Mouse (Mus musculus): Measurements from ENCODE around the gene Dnah5.
"Not testable (repeated sequence)": the region's sequence is repeated elsewhere in the genome, so short reads cannot be mapped to it uniquely, and the experiment has no call there.

The Dnah5 gene

GRCm38 (mm10) chr15:28216358-28216757 lies 12.8 kb downstream of the Dnah5 start:
- in situ Hi-C loops (cut with MboI; ENCODE audit: low pct_unique_long_range_greater_than_20kb in 1 of 2, low sequenced_read_pairs in 2 of 2, unreplicated experiment in 1 of 2), result no loop called here

GRCm38 (mm10) chr15:28227316-28227715 lies 23.8 kb downstream of the Dnah5 start:
- in situ Hi-C loops (cut with MboI; ENCODE audit: low pct_unique_long_range_greater_than_20kb in 1 of 2, low sequenced_read_pairs in 2 of 2, unreplicated experiment in 1 of 2), result no loop called here

GRCm38 (mm10) chr15:28260250-28260649 lies 56.7 kb downstream of the Dnah5 start:
- in situ Hi-C loops (cut with MboI; ENCODE audit: low pct_unique_long_range_greater_than_20kb in 1 of 2, low sequenced_read_pairs in 2 of 2, unreplicated experiment in 1 of 2), result no loop called here

- in situ Hi-C loops (cut with MboI; ENCODE audit: low pct_unique_long_range_greater_than_20kb in 1 of 2, low sequenced_read_pairs in 2 of 2, unreplicated experiment in 1 of 2), result no loop called here
Measured at GRCm38 (mm10) chr15:28299438-28299837, 95.9 kb downstream of the Dnah5 start.

GRCm38 (mm10) chr15:28307131-28307530 lies 103.6 kb downstream of the Dnah5 start:
- in situ Hi-C loops (cut with MboI; ENCODE audit: low pct_unique_long_range_greater_than_20kb in 1 of 2, low sequenced_read_pairs in 2 of 2, unreplicated experiment in 1 of 2), result no loop called here

GRCm38 (mm10) chr15:28307884-28308283 lies 104.3 kb downstream of the Dnah5 start:
- in situ Hi-C loops (cut with MboI; ENCODE audit: low pct_unique_long_range_greater_than_20kb in 1 of 2, low sequenced_read_pairs in 2 of 2, unreplicated experiment in 1 of 2), result no loop called here

- in situ Hi-C loops (cut with MboI; ENCODE audit: low pct_unique_long_range_greater_than_20kb in 1 of 2, low sequenced_read_pairs in 2 of 2, unreplicated experiment in 1 of 2), result no loop called here
Measured at GRCm38 (mm10) chr15:28310516-28310915, 107.0 kb downstream of the Dnah5 start.

GRCm38 (mm10) chr15:28313451-28313850 lies 109.9 kb downstream of the Dnah5 start:
- in situ Hi-C loops (cut with MboI; ENCODE audit: low pct_unique_long_range_greater_than_20kb in 1 of 2, low sequenced_read_pairs in 2 of 2, unreplicated experiment in 1 of 2), result no loop called here

- in situ Hi-C loops (cut with MboI; ENCODE audit: low pct_unique_long_range_greater_than_20kb in 1 of 2, low sequenced_read_pairs in 2 of 2, unreplicated experiment in 1 of 2), result no loop called here
Measured at GRCm38 (mm10) chr15:28315812-28316528, 112.4 kb downstream of the Dnah5 start.

GRCm38 (mm10) chr15:28322533-28322932 lies 119.0 kb downstream of the Dnah5 start:
- in situ Hi-C loops (cut with MboI; ENCODE audit: low pct_unique_long_range_greater_than_20kb in 1 of 2, low sequenced_read_pairs in 2 of 2, unreplicated experiment in 1 of 2), result no loop called here

GRCm38 (mm10) chr15:28326985-28327384 lies 123.4 kb downstream of the Dnah5 start:
- in situ Hi-C loops (cut with MboI; ENCODE audit: low pct_unique_long_range_greater_than_20kb in 1 of 2, low sequenced_read_pairs in 2 of 2, unreplicated experiment in 1 of 2), result no loop called here

GRCm38 (mm10) chr15:28327441-28327840 lies 123.9 kb downstream of the Dnah5 start:
- in situ Hi-C loops (cut with MboI; ENCODE audit: low pct_unique_long_range_greater_than_20kb in 1 of 2, low sequenced_read_pairs in 2 of 2, unreplicated experiment in 1 of 2), result no loop called here

- in situ Hi-C loops (cut with MboI; ENCODE audit: low pct_unique_long_range_greater_than_20kb in 1 of 2, low sequenced_read_pairs in 2 of 2, unreplicated experiment in 1 of 2), result no loop called here
Measured at GRCm38 (mm10) chr15:28341151-28341550, 137.6 kb downstream of the Dnah5 start.

GRCm38 (mm10) chr15:28367561-28367960 lies 164.0 kb downstream of the Dnah5 start:
- in situ Hi-C loops (cut with MboI; ENCODE audit: low pct_unique_long_range_greater_than_20kb in 1 of 2, low sequenced_read_pairs in 2 of 2, unreplicated experiment in 1 of 2), result no loop called here

GRCm38 (mm10) chr15:28370431-28370830 lies 166.9 kb downstream of the Dnah5 start:
- in situ Hi-C loops (cut with MboI; ENCODE audit: low pct_unique_long_range_greater_than_20kb in 1 of 2, low sequenced_read_pairs in 2 of 2, unreplicated experiment in 1 of 2), result no loop called here

- in situ Hi-C loops (cut with MboI; ENCODE audit: low pct_unique_long_range_greater_than_20kb in 1 of 2, low sequenced_read_pairs in 2 of 2, unreplicated experiment in 1 of 2), result no loop called here
Measured at GRCm38 (mm10) chr15:28371506-28371905, 168.0 kb downstream of the Dnah5 start.

GRCm38 (mm10) chr15:28374394-28374793 lies 170.8 kb downstream of the Dnah5 start:
- in situ Hi-C loops (cut with MboI; ENCODE audit: low pct_unique_long_range_greater_than_20kb in 1 of 2, low sequenced_read_pairs in 2 of 2, unreplicated experiment in 1 of 2), result no loop called here

- in situ Hi-C loops (cut with MboI; ENCODE audit: low pct_unique_long_range_greater_than_20kb in 1 of 2, low sequenced_read_pairs in 2 of 2, unreplicated experiment in 1 of 2), result no loop called here
Measured at GRCm38 (mm10) chr15:28380909-28381308, 177.4 kb downstream of the Dnah5 start.

GRCm38 (mm10) chr15:28393723-28394122 lies 190.2 kb downstream of the Dnah5 start:
- in situ Hi-C loops (cut with MboI; ENCODE audit: low pct_unique_long_range_greater_than_20kb in 1 of 2, low sequenced_read_pairs in 2 of 2, unreplicated experiment in 1 of 2), result not testable (repeated sequence)

GRCm38 (mm10) chr15:28395481-28395880 lies 191.9 kb downstream of the Dnah5 start:
- in situ Hi-C loops (cut with MboI; ENCODE audit: low pct_unique_long_range_greater_than_20kb in 1 of 2, low sequenced_read_pairs in 2 of 2, unreplicated experiment in 1 of 2), result no loop called here

All from mouse embryonic stem cell (cell line).